Mouse (Mus musculus): Measurements from ENCODE around the gene Plaur. TPM values are rescaled to one million over a fixed set of nuclear protein-coding genes. Genes with fewer than 3 reads are reported as not detected.
A peak's percentile ranks its signal among the peaks of the same experiment; 100 is the strongest.

Gene Plaur
- polyA plus RNA-seq, 1 experiment = 1.1 TPM

GRCm38 (mm10) chr7:24445266-24445926 lies 16.9 kb upstream of the Plaur start:
- peak; percentile 33 to 55 for DNase-seq (ENCODE audit: extremely low spot score in 1 of 2, low spot score in 1 of 2)

GRCm38 (mm10) chr7:24446697-24447340 lies 15.5 kb upstream of the Plaur start:
- DNase-seq (ENCODE audit: extremely low spot score in 1 of 2, low spot score in 1 of 2) = peak; percentile 68 to 75

DNA sequence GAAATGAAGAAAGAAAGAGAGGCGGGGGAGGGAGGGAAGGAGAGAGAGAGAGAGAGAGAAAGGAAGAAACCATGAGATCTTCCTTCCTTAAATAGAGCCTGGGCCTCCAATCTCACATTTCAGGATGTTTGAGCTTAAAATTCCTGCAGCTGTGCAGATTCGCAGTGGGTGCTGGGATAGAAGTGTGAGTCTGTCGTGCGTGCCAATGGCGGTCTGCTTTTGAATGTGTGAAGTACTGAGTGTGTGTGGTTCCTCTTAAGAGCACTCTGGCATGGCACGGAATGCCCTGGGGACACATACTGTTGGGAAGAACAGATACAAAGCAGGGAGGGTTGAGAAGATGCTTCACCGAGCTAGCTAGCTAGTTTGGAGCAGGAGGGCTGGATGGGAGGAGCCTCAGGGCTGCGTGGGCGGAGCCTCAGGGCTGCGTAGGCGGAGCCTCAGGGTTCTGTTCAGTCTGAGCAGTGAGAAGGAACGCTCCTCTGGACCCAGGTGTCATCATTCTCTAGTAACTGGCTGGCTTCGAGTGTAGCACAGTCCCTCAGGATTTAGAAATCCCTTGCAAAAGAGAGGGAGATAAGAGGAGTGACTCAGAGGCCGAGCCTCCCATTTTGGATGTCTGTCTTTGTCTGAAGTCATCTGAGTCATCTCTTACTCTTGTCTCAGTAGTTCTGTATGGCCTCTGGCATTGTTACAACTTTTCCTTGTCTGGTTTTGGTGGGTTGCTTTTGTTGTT lies 13.3 kb upstream of the Plaur start:
- DNase-seq (ENCODE audit: extremely low spot score in 1 of 2, low spot score in 1 of 2) = peak; percentile 34 to 62

- no peak for DNase-seq (ENCODE audit: extremely low spot score in 1 of 2, low spot score in 1 of 2)
Observed at GRCm38 (mm10) chr7:24450585-24451017, 11.7 kb upstream of the Plaur start.

DNA sequence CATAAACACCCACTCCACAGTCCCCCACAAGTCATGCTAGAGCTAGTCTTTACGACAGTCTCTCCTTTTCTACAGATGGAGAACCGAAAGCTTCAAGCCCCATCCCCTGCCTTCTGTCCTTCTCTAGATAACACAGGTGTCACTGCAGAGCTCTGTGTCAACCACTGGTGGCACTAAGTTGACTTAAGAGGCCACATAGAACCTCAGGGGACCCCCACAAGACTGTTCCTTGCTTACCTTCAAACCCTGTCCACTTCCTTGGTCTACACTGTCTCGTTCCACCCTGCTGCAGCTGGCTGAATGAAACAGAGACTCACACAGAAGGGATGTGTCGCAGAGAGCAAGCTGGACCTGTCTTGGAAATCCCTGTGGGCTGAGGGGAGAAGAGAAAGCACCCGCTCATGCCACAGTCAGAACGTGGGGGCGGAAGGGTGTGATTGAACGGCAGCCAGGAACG lies 10.4 kb upstream of the Plaur start, which contains the start of gene Irgc1:
Gene Irgc1, minus strand, starts transcription at position 443 of the 457 bp plus-strand sequence.
- DNase-seq (ENCODE audit: extremely low spot score in 1 of 2, low spot score in 1 of 2) = peak in 1 of 2 experiments; percentile 66

DNA sequence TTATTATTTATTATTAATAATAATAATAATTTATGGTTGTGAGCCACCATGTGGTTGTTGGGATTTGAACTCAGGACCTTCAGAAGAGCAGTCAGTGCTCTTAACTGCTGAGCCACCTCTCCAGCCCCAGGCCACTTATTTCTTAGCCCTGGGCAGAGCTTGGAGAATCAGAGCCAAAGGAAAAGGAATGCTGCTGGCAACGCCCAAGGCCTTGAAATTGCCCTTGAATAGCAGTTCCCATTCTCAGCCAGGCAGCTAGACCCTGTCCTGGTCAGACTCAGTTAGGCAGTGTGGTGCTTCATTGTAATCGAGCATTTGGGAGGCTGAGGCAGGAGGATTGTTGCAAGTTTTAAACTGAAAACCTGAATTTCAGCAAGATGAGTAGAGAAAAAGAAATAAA lies 8.1 kb upstream of the Plaur start:
- DNase-seq (ENCODE audit: extremely low spot score in 1 of 2, low spot score in 1 of 2) = no peak

DNA sequence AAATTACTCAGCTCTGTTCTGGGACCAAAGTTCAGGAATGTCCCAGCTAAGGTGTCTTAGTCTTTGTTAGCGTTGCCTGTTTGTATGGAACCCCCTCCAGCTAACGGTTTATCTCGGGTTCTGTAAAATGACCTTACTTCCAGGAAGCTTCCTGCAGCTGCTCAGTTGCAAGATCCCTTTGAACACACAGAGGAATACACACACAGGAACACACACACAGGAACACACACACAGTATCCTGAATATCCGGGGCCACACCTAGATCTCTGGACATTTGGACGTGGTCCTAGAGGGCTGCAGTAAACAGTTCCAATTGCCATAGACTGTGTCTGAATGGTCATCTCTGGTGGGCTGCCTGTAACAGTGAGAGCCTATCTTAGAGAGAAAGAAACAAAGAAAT lies 6.6 kb upstream of the Plaur start:
- no peak for DNase-seq (ENCODE audit: extremely low spot score in 1 of 2, low spot score in 1 of 2)

GRCm38 (mm10) chr7:24457726-24458370 lies 4.4 kb upstream of the Plaur start:
- DNase-seq (ENCODE audit: extremely low spot score in 1 of 2, low spot score in 1 of 2) = no peak

DNA sequence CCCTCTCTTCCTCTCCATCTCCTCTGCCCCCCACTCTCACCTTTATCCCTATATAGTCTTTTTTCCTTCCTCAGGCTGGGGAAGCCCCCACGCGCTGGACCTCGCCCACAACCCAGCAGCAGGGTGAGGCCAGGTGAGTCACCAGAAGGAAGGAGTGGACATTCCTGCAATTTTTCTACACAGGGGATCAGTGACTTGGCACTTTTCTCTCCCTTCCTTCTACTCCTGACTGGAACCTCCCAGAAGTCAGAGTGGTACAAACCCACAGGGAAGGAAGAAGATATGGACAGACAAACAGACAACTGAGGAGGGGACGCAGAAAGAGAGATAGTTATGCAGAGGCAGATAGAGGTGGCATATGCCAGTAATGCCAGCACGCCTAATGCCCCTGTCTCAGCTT lies 2.8 kb upstream of the Plaur start:
- DNase-seq (ENCODE audit: extremely low spot score in 1 of 2, low spot score in 1 of 2) = no peak

DNA sequence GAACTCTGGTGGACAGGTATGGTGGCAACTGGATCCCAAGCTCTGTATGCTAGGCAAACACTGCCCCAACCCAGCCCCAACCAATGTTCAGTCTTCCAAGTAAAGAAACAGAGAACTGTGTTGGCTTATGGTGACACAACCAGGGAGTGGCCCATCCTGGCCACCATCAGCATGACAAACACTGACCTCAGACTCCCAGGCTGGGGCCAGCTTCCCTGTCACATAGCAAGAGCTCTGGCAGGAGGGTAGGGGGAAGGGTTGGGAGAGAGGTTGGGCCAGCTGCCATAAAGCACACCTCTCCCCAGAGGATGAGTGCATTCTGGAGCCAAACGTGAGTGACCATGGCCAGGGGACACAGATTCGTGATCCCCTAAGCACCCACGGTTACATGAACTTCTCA lies 2.4 kb upstream of the Plaur start:
- no peak for DNase-seq (ENCODE audit: extremely low spot score in 1 of 2, low spot score in 1 of 2)

GRCm38 (mm10) chr7:24461376-24462051 lies 770 bp upstream of the Plaur start:
- no peak for DNase-seq (ENCODE audit: extremely low spot score in 1 of 2, low spot score in 1 of 2)

DNA sequence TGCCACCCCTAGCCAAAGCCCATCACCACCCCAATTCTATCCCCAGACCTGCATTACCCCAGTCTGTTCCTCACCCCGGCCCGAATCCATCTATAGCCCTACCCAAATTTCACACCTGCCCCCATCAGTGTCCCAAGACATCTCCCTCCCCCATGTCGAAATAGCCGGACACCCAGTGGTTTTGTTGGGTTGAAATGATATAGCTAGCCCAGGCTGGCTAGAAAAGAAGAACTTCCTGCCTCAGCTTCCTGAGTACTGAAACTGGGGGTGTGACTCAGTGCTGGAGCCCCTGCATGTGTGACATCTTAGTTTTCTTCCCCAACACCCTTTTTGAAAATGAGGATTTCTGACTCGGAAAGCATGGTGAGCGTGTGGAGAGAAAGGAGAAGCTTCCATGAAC lies 4.6 kb downstream of the Plaur start:
- DNase-seq (ENCODE audit: extremely low spot score in 1 of 2, low spot score in 1 of 2) = no peak

DNA sequence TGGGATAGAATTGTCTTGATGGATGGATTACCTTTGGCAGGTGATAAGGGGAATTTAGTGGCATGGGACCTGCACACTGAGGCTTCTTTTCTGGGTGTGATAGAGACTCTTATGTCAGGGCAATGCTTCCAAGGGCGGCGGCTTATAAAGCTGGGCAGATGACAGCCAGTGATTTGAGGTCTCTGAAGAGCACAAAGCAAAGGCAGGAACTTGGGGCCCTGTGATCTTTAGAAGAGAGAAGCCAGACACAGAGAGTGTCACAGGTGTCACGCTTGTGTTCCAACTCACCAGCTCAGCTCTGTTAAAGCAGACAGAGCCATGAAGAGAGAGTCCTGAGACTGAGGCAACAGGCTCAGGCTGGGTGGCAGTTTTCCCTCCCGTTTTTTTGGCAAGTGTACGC lies 5.6 kb downstream of the Plaur start:
- DNase-seq (ENCODE audit: extremely low spot score in 1 of 2, low spot score in 1 of 2) = no peak

GRCm38 (mm10) chr7:24469126-24469525 lies 6.8 kb downstream of the Plaur start:
- DNase-seq (ENCODE audit: extremely low spot score in 1 of 2, low spot score in 1 of 2) = no peak

DNA sequence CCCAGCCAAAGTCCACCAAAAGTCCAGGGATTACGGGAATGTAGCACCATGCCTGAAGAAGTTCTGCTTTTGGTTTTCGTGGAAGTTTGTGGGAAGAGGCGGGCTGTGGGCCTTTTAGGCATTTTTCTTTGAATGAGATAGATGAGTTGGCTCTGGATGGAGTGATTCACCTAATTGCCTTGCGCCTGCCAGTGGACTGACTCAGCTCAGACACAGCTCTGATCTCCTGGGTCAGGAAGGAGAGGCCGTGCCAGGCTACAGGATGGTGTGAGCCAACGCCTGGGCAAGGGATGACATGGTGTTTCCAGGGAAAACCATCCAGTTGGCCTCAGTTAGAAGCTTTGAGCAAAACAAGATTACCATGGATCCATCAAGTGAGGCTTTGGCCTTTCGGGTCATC lies 8.1 kb downstream of the Plaur start:
- DNase-seq (ENCODE audit: extremely low spot score in 1 of 2, low spot score in 1 of 2) = no peak

DNA sequence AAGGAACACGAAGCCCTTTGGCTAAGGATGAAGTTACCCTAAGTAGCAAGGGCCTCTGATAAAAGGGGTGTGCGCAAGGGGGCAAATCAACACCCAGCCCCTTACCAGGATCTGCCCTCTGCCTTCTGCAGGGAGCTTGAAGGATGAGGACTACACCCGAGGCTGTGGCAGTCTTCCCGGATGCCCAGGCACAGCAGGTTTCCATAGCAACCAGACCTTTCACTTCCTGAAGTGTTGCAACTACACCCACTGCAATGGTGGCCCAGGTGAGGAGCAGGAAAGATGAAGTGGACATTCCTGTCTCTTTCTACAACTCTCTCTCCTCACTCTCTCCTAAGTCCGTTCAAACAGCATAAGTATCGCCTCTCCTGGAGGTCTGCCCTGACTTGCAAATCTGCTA lies 10.2 kb downstream of the Plaur start:
- DNase-seq (ENCODE audit: extremely low spot score in 1 of 2, low spot score in 1 of 2) = no peak

GRCm38 (mm10) chr7:24472937-24473336 lies 10.7 kb downstream of the Plaur start:
- DNase-seq (ENCODE audit: extremely low spot score in 1 of 2, low spot score in 1 of 2) = peak in 1 of 2 experiments; percentile 41

DNA sequence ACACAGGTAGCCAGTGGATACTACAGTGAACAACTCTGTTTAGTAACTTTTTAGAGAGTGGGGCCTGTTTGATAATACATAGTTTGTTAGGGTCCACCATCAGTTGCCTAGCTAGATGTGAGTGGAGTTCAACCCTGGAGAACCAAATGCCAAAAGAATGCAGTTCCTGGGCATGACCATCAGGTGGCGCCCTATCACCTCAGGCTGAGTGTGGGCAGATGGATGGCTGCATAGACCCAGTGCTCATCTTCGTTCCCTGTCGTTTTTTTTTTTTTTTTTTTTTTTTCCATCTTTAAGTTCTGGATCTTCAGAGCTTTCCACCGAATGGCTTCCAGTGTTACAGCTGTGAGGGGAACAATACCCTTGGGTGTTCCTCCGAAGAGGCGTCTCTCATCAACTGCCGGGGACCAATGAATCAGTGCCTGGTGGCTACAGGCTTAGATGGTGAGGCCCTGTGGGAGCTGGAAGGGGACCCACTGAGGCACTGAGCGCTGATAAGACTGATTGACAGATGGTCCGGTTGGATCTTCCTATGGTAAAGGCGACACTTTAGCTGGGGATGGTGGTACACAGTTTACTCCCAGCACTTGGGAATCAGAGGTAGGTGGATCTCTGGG lies 11.7 kb downstream of the Plaur start:
- peak in 1 of 2 experiments; percentile 86 for DNase-seq (ENCODE audit: extremely low spot score in 1 of 2, low spot score in 1 of 2)

DNA sequence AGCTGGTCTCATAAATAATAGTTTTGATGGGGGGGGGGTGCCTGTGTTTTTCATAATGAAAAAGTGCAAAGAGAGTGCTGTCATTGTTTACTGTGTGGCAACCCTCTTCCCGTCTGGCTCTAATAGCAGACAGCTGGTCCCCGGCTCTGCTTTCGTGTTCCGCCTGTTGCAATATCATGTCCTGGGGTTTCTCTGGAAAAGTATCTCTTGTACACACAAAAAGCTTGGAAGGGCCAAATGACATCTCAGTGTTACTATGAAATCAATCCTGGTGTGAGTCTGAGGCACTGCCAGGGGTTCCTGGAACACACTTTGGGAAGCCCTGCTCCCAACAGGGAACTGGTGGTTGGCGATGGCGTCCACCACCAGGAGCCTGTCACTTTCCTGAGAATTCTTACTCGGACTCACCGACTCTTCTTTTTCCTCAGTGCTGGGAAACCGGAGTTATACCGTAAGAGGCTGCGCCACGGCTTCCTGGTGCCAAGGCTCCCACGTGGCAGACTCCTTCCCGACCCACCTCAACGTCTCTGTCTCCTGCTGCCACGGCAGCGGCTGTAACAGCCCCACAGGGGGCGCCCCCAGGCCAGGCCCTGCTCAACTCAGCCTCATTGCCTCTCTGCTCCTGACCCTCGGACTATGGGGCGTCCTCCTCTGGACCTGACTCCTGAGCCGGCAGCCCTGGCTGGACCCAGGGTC lies 12.7 kb downstream of the Plaur start:
- peak in 1 of 2 experiments; percentile 37 for DNase-seq (ENCODE audit: extremely low spot score in 1 of 2, low spot score in 1 of 2)
